Mouse (Mus musculus) liver, adult (tissue): ENCODE results near the gene Trip6.

Experiments
- GATA4 ChIP-seq: IDR thresholded peaks from 2 replicates; pipeline ENCODE4 v1.6.1; 2014; ENCODE audit warnings: mild to moderate bottlenecking, low read length; ENCODE audit not compliant: insufficient replicate concordance

Trip6 gene

DNA sequence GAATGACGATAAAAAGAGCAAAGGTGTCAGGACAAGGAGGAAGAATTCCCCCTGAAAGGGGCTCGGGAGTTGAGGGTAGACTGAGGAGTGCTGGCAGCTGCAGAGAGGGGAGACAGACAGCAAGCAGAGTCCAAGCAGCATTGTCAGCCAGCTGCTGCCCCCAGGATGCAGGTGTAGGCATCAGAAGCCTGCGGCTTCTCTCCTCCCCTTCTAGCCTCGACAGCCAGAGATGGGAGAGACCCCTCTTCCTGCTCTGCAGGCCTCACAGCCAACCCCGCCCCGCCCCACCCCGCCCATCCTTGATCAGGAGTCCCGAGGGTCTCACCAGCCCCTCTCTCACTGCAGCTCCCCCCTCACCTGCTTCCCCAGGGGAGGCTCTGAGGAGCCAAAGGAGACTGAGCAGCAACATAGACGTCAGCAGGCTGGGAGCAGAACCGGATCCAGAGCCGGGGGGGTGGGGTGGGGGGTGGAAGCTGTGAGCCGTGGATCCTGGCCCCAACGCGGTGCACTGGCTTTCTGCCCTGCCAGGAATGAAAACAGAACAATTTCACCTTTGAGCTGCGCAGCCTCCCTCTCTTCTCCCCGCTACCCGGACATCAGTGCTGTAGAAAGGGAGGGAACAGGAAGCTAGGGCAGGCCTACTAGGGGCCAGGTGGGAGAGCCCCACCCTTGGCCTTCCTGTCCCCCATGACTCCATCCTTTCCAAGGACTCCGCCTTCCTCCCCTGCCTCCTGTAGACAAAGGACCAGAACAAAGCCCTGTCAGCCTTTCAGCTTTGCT, 45.9 kb downstream of the Trip6 start:
- TF ChIP-seq GATA4, result no peak

DNA sequence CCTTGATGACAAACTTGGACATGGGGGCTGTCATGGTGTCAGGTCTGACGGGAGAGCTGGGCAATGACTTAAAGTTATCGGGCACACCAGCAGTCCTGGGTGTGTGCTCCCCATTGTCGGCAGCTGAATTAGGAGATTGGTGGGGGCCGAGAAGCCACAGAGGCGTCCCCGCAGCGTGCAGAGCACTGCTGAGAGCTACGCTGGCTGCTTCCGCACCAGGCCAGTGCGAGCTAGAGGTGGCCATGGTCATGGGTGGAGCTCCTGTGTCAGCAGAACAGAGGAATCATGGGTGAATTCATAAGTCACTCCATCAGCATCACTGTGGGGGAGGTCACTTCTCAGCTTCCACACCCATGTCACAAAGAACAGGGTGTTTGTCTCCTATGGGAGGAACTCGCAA, 49.4 kb downstream of the Trip6 start:
- TF ChIP-seq GATA4, result no peak

DNA sequence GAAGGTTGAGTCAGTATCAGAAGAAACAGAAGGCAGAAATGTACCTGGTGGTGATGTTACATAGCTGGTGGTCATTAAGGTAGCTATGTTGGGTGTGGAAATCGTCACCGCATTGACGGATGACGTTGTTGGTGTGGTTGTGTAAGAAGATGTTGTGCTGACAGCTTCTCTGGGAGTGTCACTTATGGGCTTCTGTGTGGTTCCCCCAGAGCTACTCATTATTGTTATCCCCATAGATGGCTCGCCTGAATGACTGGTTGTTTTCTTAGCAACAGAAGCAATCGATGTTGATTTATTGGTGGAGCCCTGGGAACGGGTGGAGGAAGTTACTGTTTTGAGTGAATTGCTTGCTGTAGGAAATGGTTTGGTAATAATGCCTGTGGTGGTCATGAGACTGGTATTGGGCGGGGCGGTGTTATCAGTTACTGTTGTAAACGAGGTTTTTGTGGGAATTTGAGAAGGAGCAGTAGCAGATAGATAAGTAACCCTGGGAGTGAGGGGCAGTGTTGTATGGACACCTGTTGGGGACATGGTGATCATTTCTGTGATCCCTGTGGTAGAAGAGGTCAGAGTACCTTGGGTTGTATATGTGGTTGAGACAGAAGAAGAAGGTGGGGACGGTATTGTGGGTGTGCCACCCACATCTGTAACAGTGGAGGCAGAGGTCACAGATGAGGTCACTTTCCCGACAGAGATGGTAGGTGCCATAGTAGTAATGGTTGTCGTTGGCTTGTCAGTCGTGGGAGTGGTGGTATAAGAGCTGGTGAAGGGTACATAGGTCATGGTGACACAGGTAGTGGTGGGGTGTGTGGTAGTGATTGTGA, 50.1 kb downstream of the Trip6 start:
- no peak for TF ChIP-seq GATA4
